Mouse (Mus musculus) liver, postnatal 0 days (tissue): ENCODE data around the gene Gm10188. TPM values are rescaled to one million over a fixed set of nuclear protein-coding genes. Genes with fewer than 3 reads are reported as not detected.
A peak's percentile ranks its signal among the peaks of the same experiment; 100 is the strongest.

Source experiments
- ATAC-seq: fragments of 200-750 bp; cut with Nextera tagmentation; 2 replicates; pipeline ENCODE4 v1.8.0; 2017; ENCODE audit warnings: mild to moderate bottlenecking, moderate library complexity
- DNase-seq: peaks from one replicate; pipeline ENCODE4 v3.0.0-alpha.2; 2016
- H3K27ac ChIP-seq: fragments of 300-500 bp; sonication (generic); 2 replicates; pipeline ENCODE4 v1.5.1; 2014; ENCODE audit warnings: antibody characterized with exemption, moderate library complexity, mild to moderate bottlenecking, low read depth
- H3K27me3 ChIP-seq: fragments of 300-500 bp; sonication (generic); 2 replicates; pipeline ENCODE4 v1.6.1; 2014; ENCODE audit warnings: low read length, control low read depth, mixed read lengths; ENCODE audit not compliant: insufficient read depth
- H3K36me3 ChIP-seq: fragments of 300-500 bp; sonication (generic); replicated peaks from 2 replicates; pipeline ENCODE4 v1.6.1; 2014; ENCODE audit warnings: mild to moderate bottlenecking, control low read depth, low read length, moderate library complexity, mixed read lengths; ENCODE audit not compliant: insufficient read depth
- H3K4me1 ChIP-seq: fragments of 300-500 bp; sonication (generic); 2 replicates; pipeline ENCODE4 v1.6.1; 2014; ENCODE audit warnings: antibody characterized with exemption, mild to moderate bottlenecking, control low read depth; ENCODE audit not compliant: insufficient read depth
- H3K4me2 ChIP-seq: fragments of 300-500 bp; sonication (generic); 2 replicates; pipeline ENCODE4 v1.6.1; 2014; ENCODE audit warnings: low read depth, mild to moderate bottlenecking, low read length, moderate library complexity, mixed read lengths
- H3K4me3 ChIP-seq: fragments of 300-500 bp; sonication (generic); 2 replicates; pipeline ENCODE4 v1.5.1; 2014; ENCODE audit warnings: low read depth, low read length
- H3K9ac ChIP-seq: fragments of 300-500 bp; sonication (generic); replicated peaks from 2 replicates; pipeline ENCODE4 v1.6.1; 2014; ENCODE audit warnings: mild to moderate bottlenecking, moderate library complexity
- H3K9me3 ChIP-seq: fragments of 300-500 bp; sonication (generic); 2 replicates; pipeline ENCODE4 v1.6.1; 2016; ENCODE audit warnings: mild to moderate bottlenecking, control low read depth, low read length, mixed read lengths
- CTCF ChIP-seq: sonication (generic); IDR thresholded peaks from 2 replicates; pipeline ENCODE4 v1.5.1; 2016; ENCODE audit warnings: antibody characterized with exemption, low read depth
- EP300 ChIP-seq: IDR thresholded peaks from 2 replicates; pipeline ENCODE4 v1.6.1; 2016; ENCODE audit warnings: antibody characterized with exemption, low read depth, mild to moderate bottlenecking
- WGBS: fragments of 180-500 bp; shearing (Covaris S2); extraction: QIAGEN DNeasy Blood & Tissue Kit; methylation state at CpG from one replicate; pipeline ENCODE4 v1.1.7; 2014; ENCODE audit not compliant: insufficient replicate concordance; 5-methylcytosine and 5-hydroxymethylcytosine counted together
- polyA plus RNA-seq: library from polyadenylated mRNA; unstranded; fragments of >200 nt; fragmentation: Nextera tagmentation; extraction: Ambion mirVana; gene quantifications from 2 replicates; pipeline ENCODE4 v1.2.1, GENCODE M21; 2015

Gene Gm10188
- polyA plus RNA-seq, 1 experiment from 2014 or later, result not detected

GRCm38 (mm10) chr1:132266791-132267557 lies 37.4 kb upstream of the Gm10188 start:
- Histone ChIP-seq H3K9ac (no peak overlapping the region), H3K4me3 (no peak overlapping the region), H3K36me3 (no peaks in the 10 kb centered on the region), H3K4me1 (peaks cover 13% of the 10 kb centered on the region), H3K27ac (no peak overlapping the region), H3K27me3 (no peaks in the 10 kb centered on the region), H3K9me3 (no peaks in the 10 kb centered on the region), H3K4me2 (no peak overlapping the region)
- TF ChIP-seq CTCF (no peak), EP300 (no peak)
- DNase-seq (no peak), ATAC-seq (no peak)
- WGBS, result 44% methylated on average over 8 of the region's 8 CpGs

GRCm38 (mm10) chr1:132265936-132266335 lies 36.4 kb upstream of the Gm10188 start:
- Histone ChIP-seq H3K36me3 (no peaks in the 10 kb centered on the region), H3K9ac (no peak overlapping the region), H3K4me2 (no peak overlapping the region), H3K4me3 (no peak overlapping the region), H3K27me3 (no peaks in the 10 kb centered on the region), H3K4me1 (peaks cover 13% of the 10 kb centered on the region), H3K27ac (no peak overlapping the region), H3K9me3 (no peaks in the 10 kb centered on the region)
- DNase-seq (no peak), ATAC-seq (no peak)
- WGBS, result 84% methylated on average over 10 of the region's 10 CpGs
- TF ChIP-seq EP300, result no peak
- no peak for TF ChIP-seq CTCF

- TF ChIP-seq EP300 (no peak), CTCF (no peak)
- no peak overlapping the region for H3K9ac ChIP-seq
These were observed 35.8 kb upstream of the Gm10188 start for GRCm38 (mm10) chr1:132265211-132265859.

GRCm38 (mm10) chr1:132264577-132264976 lies 35.0 kb upstream of the Gm10188 start:
- Histone ChIP-seq H3K9me3 (no peaks in the 10 kb centered on the region), H3K4me3 (no peak overlapping the region), H3K9ac (no peak overlapping the region), H3K4me2 (peak overlapping the region; percentile 28; the same call in 1 of the 2 replicates), H3K4me1 (peaks cover 13% of the 10 kb centered on the region), H3K27ac (no peak overlapping the region), H3K36me3 (no peaks in the 10 kb centered on the region), H3K27me3 (no peaks in the 10 kb centered on the region)
- peak; percentile 90 for ATAC-seq
- DNase-seq, result peak; percentile 24
- peak; percentile 18; the same call in 1 of the 2 replicates for TF ChIP-seq EP300
- no peak for TF ChIP-seq CTCF
- WGBS, result 34% methylated on average over 7 of the region's 7 CpGs

More at GRCm38 (mm10) chr1:132265211-132265859, 35.8 kb upstream of the Gm10188 start:
- no peak overlapping the region for H3K27ac ChIP-seq
- WGBS, result 78% methylated on average over 8 of the region's 8 CpGs
- no peaks in the 10 kb centered on the region for H3K36me3 ChIP-seq
- no peak overlapping the region for H3K4me2 ChIP-seq
- no peaks in the 10 kb centered on the region for H3K27me3 ChIP-seq
- no peak overlapping the region for H3K4me3 ChIP-seq
- ATAC-seq (no peak), DNase-seq (no peak)
- H3K4me1 ChIP-seq, result peaks cover 13% of the 10 kb centered on the region
- H3K9me3 ChIP-seq, result no peaks in the 10 kb centered on the region

DNA sequence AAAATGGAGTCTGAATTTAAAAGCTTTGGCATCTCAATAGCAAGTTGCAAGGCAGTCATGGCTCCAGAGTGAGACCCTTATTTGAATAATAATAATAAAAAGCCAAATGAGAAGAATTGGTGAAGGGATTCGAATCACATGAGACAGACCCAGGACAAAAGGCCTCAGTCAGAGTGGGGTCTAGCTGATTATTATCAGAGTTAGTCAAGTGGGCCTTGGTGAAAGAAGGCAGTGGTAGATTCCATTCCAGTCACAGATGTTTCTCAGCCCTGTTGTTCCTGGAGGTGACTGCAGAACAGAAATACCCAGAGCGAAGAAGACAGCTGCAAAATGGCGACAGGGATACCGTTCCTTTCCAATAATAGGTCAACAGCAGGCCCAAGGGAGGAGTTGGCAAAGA lies 34.1 kb upstream of the Gm10188 start:
- no peaks in the 10 kb centered on the region for H3K36me3 ChIP-seq
- no peak overlapping the region for H3K4me3 ChIP-seq
- H3K4me1 ChIP-seq, result peaks cover 13% of the 10 kb centered on the region
- H3K9me3 ChIP-seq, result no peaks in the 10 kb centered on the region
- ATAC-seq (no peak), DNase-seq (no peak)
- no peak overlapping the region for H3K9ac ChIP-seq
- TF ChIP-seq EP300, result no peak
- no peak overlapping the region for H3K27ac ChIP-seq
- 91% methylated on average over 4 of the region's 4 CpGs for WGBS
- H3K27me3 ChIP-seq, result no peaks in the 10 kb centered on the region
- H3K4me2 ChIP-seq, result no peak overlapping the region

DNA sequence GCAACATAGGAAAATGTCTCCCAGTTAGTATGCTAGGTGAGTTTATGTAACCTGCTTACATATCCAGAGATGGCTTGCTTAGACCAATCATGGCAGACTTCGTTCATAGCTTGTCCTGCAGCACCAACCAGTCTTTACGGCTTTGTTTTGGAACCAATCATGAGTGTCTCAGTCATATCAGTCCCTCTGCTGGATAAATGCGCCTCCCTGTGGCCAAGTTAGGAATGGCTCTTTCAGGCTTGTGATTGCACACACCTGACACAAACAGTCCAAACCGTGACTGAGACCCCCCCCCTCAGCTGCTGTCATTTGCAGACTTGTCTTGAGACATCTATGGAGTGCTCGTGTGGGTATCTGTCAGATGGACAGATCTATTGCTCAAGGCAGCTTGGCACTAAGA lies 31.5 kb upstream of the Gm10188 start:
- no peaks in the 10 kb centered on the region for H3K27me3 ChIP-seq
- no peaks in the 10 kb centered on the region for H3K9me3 ChIP-seq
- WGBS, result 58% methylated on average over 5 of the region's 5 CpGs
- no peaks in the 10 kb centered on the region for H3K36me3 ChIP-seq
- TF ChIP-seq CTCF (peak; percentile 63), EP300 (no peak)
- peaks cover 11% of the 10 kb centered on the region for H3K4me1 ChIP-seq
- no peak for ATAC-seq
- peak; percentile 55 for DNase-seq
- H3K4me2 ChIP-seq, result no peak overlapping the region
- no peak overlapping the region for H3K4me3 ChIP-seq
- no peak overlapping the region for H3K9ac ChIP-seq
- H3K27ac ChIP-seq, result no peak overlapping the region
